Mouse (Mus musculus) heart, embryonic 12.5 days (tissue): Measurements from ENCODE around the gene Cd151. TPM values are rescaled to one million over a fixed set of nuclear protein-coding genes. Genes with fewer than 3 reads are reported as not detected.

ENCODE experiments used
- ATAC-seq: fragments of 200-750 bp; cut with Nextera tagmentation; 2 replicates; pipeline ENCODE4 v1.8.0; 2017; ENCODE audit warnings: moderate TSS enrichment, moderate library complexity; ENCODE audit not compliant: insufficient number of reproducible peaks, low FRiP score
- H3K27ac ChIP-seq: fragments of 300-500 bp; sonication (generic); 2 replicates; pipeline ENCODE4 v1.5.1; 2016; ENCODE audit warnings: mild to moderate bottlenecking, moderate library complexity; ENCODE audit not compliant: poor library complexity, severe bottlenecking
- H3K27me3 ChIP-seq: fragments of 300-500 bp; sonication (generic); replicated peaks from 2 replicates; pipeline ENCODE4 v1.6.1; 2016; ENCODE audit warnings: mild to moderate bottlenecking, moderate library complexity
- H3K36me3 ChIP-seq: fragments of 300-500 bp; sonication (generic); 2 replicates; pipeline ENCODE4 v1.6.1; 2016; ENCODE audit warnings: mild to moderate bottlenecking, moderate library complexity
- H3K4me1 ChIP-seq: fragments of 300-500 bp; sonication (generic); replicated peaks from 2 replicates; pipeline ENCODE4 v1.6.1; 2016; ENCODE audit warnings: mild to moderate bottlenecking
- H3K4me2 ChIP-seq: fragments of 300-500 bp; sonication (generic); 2 replicates; pipeline ENCODE4 v1.6.1; 2016; ENCODE audit warnings: mild to moderate bottlenecking, moderate library complexity
- H3K4me3 ChIP-seq: fragments of 300-500 bp; sonication (generic); 2 replicates; pipeline ENCODE4 v1.5.1; 2016; ENCODE audit warnings: mild to moderate bottlenecking
- H3K9ac ChIP-seq: fragments of 300-500 bp; sonication (generic); 2 replicates; pipeline ENCODE4 v1.6.1; 2016; ENCODE audit warnings: mild to moderate bottlenecking, moderate library complexity
- H3K9me3 ChIP-seq: fragments of 300-500 bp; sonication (generic); replicated peaks from 2 replicates; pipeline ENCODE4 v1.6.1; 2016; ENCODE audit warnings: mild to moderate bottlenecking, moderate library complexity
- WGBS: fragments of 180-500 bp; shearing (Covaris S2); methylation state at CpG from one replicate; pipeline ENCODE4 v1.1.7; 2016; 5-methylcytosine and 5-hydroxymethylcytosine counted together
- polyA plus RNA-seq: library from polyadenylated mRNA; unstranded; fragments of >200 nt; fragmentation: Nextera tagmentation; extraction: Ambion mirVana; gene quantifications from 2 replicates; pipeline ENCODE4 v1.2.1, GENCODE M21; 2016

Cd151 gene
- polyA plus RNA-seq, 1 experiment from 2014 or later: 30.6 TPM

DNA sequence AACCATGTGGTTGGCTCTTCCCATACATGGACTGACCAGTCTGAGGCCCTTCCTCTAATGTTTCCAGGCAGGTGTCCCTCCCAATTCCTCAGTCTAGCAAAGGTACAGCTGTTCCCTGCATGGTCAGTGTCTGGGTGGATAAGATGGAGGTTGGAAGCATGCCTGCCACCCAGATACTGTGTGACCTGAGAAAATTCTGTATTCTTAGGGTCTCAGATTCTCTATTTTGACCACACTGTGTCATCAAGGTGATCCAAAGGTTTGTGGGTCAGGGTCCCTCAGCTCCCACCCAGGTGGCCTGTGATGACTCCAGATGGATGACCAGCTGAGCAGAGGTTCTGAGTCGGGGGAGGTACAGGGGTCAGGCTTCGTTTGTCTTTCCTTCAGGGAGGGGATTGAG is 18.0 kb downstream of the Cd151 start:
- no peak for ATAC-seq
- Histone ChIP-seq H3K36me3 (0 out of 2 replicates have a peak, but pooled peaks cover 2% of the 10 kb centered on the region), H3K4me3 (no peak overlapping the region), H3K9ac (no peak overlapping the region), H3K9me3 (no peaks in the 10 kb centered on the region), H3K27ac (no peak overlapping the region), H3K4me2 (no peak overlapping the region), H3K27me3 (peaks cover 13% of the 10 kb centered on the region), H3K4me1 (peaks cover 35% of the 10 kb centered on the region)
- 79% methylated on average over 2 of the region's 2 CpGs for WGBS

DNA sequence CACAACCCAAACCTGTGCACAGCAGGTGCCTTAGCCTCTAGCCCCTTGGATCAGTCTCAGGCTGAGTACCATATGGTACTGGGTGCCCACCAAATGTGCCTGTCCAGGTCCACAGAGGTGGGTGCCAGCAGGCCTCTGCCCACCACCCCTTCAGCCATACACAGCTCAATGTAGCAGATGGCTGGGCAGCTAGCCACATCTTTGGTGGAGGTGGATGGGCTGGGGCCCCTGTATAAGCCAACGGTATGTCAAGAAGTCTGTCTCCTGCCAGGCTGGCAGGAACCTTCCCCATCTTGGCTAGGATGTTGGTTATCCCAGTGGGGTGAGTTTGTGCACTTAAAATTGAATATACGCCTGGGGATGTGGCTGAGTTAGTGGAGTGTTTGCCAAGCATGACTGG is 18.4 kb downstream of the Cd151 start:
- H3K4me1 ChIP-seq: peaks cover 31% of the 10 kb centered on the region
- H3K4me3 ChIP-seq: no peak overlapping the region
- peaks cover 5% of the 10 kb centered on the region for H3K36me3 ChIP-seq
- WGBS: 86% methylated on average over 2 of the region's 2 CpGs
- H3K4me2 ChIP-seq: no peak overlapping the region
- no peaks in the 10 kb centered on the region for H3K9me3 ChIP-seq
- no peak overlapping the region for H3K9ac ChIP-seq
- ATAC-seq: no peak
- peaks cover 13% of the 10 kb centered on the region for H3K27me3 ChIP-seq
- H3K27ac ChIP-seq: no peak overlapping the region

GRCm38 (mm10) chr7:141486239-141486638 is 19.0 kb downstream of the Cd151 start:
- WGBS: 84% methylated on average over 1 of the region's 1 CpGs
- H3K27me3 ChIP-seq: peaks cover 13% of the 10 kb centered on the region
- peaks cover 11% of the 10 kb centered on the region for H3K36me3 ChIP-seq
- no peak overlapping the region for H3K4me3 ChIP-seq
- H3K4me2 ChIP-seq: no peak overlapping the region
- H3K9ac ChIP-seq: no peak overlapping the region
- no peak for ATAC-seq
- H3K27ac ChIP-seq: no peak overlapping the region
- peaks cover 25% of the 10 kb centered on the region for H3K4me1 ChIP-seq
- no peaks in the 10 kb centered on the region for H3K9me3 ChIP-seq

DNA sequence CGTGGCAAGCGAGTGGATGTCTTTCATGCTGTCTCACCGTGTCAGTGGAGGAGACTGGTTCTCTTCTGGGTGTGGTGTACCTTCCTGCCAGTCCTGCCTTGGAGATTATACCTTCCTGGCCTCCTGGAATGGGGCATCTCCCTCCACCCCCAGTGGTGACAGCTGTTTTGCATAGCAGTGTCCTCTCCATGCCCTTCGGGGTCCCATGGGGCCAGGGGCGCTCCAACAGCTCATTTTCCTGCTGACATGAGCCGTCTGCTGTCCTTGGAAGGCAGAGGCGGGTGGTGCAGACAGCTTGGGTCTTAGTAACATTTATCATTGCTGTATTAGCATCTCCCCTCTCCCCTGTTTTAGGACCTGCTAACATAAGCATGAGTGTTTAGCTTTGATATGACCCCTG is 19.9 kb downstream of the Cd151 start:
- no peak for ATAC-seq

DNA sequence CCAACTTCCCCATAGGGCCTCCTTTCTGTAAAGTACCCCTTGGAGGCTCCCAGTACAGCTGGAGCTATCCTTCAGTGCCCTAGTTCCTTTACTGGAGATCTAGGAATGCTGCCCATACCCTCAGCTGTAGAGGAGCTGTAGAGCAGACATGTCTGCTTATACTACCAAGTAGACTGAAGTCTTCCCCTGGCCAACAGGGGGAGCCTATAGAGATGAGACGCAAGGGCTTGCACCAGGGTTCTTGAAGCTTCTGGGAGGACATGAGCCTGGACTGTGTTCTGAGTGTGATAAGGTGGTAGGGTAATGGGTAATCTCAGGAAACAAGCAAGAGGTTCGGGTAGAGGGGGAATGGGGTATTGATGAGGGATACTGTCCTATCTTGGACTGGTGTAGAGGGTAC is 24.0 kb downstream of the Cd151 start:
- Histone ChIP-seq H3K27me3 (no peaks in the 10 kb centered on the region), H3K9ac (no peak overlapping the region), H3K9me3 (no peaks in the 10 kb centered on the region), H3K4me1 (0 out of 2 replicates have a peak, but pooled peaks cover 2% of the 10 kb centered on the region), H3K27ac (no peak overlapping the region), H3K4me2 (no peak overlapping the region), H3K4me3 (no peak overlapping the region), H3K36me3 (peaks cover 53% of the 10 kb centered on the region)
- 67% methylated on average over 2 of the region's 2 CpGs for WGBS
- no peak for ATAC-seq

More for the DNA sequence above, 19.9 kb downstream of the Cd151 start:
- H3K9ac ChIP-seq: no peak overlapping the region
- H3K4me1 ChIP-seq: peaks cover 19% of the 10 kb centered on the region
- 69% methylated on average over 7 of the region's 7 CpGs for WGBS
- no peaks in the 10 kb centered on the region for H3K9me3 ChIP-seq
- H3K4me2 ChIP-seq: no peak overlapping the region
- peaks cover 13% of the 10 kb centered on the region for H3K27me3 ChIP-seq
- no peak overlapping the region for H3K4me3 ChIP-seq
- no peak overlapping the region for H3K27ac ChIP-seq
- peaks cover 20% of the 10 kb centered on the region for H3K36me3 ChIP-seq

GRCm38 (mm10) chr7:141492738-141493137 is 25.5 kb downstream of the Cd151 start:
- H3K4me1 ChIP-seq: peaks cover 11% of the 10 kb centered on the region
- no peaks in the 10 kb centered on the region for H3K27me3 ChIP-seq
- no peak overlapping the region for H3K9ac ChIP-seq
- WGBS: 87% methylated on average over 5 of the region's 5 CpGs
- no peak overlapping the region for H3K4me3 ChIP-seq
- no peak overlapping the region for H3K27ac ChIP-seq
- peaks cover 53% of the 10 kb centered on the region for H3K36me3 ChIP-seq
- H3K4me2 ChIP-seq: no peak overlapping the region
- no peak for ATAC-seq
- H3K9me3 ChIP-seq: no peaks in the 10 kb centered on the region

DNA sequence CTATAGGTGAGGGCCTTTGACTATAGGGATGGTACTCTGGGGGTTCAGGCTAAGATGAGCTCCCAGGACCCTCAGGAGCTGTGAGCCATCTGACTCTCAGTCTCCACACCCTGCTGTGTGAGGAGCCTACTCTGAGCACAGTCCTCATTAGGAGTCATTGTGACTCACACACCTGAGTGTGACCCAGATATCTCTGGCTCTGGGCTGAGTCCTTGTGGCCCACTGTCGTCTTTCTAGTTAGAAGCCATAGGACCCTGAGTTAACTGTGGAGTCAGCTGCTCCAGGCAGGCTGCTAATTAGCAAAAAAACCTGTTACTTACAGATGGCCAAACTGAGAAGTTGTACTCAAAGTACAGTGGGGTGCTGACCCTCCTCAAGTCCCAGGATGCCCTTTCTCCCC is 26.5 kb downstream of the Cd151 start:
- peaks cover 51% of the 10 kb centered on the region for H3K36me3 ChIP-seq
- H3K4me3 ChIP-seq: no peak overlapping the region
- H3K4me2 ChIP-seq: no peak overlapping the region
- no peak overlapping the region for H3K9ac ChIP-seq
- WGBS: 76% methylated on average over 1 of the region's 1 CpGs
- ATAC-seq: no peak
- no peak overlapping the region for H3K27ac ChIP-seq
- H3K27me3 ChIP-seq: no peaks in the 10 kb centered on the region
- H3K9me3 ChIP-seq: no peaks in the 10 kb centered on the region
- H3K4me1 ChIP-seq: peaks cover 14% of the 10 kb centered on the region

DNA sequence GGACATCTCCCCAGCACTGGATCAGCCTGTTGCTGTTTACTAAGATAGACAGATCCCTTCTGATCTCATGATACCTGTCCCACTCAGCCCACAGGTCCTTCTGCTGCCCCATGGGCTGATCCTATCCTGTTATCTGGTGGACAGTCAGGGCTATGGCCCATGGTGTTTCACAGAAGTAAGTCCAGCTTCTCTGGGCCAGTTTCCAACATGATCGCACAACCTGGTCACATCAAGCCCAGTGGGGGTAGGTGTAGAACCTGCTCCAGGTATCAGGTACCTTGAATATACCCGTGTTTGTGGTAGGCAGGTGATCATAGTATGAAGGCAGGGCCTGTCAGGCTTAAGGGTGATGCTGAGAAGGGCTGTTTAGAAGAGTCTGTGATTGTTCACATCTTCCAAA is 28.2 kb downstream of the Cd151 start:
- no peak overlapping the region for H3K4me3 ChIP-seq
- H3K27ac ChIP-seq: no peak overlapping the region
- no peak for ATAC-seq
- H3K9me3 ChIP-seq: no peaks in the 10 kb centered on the region
- no peak overlapping the region for H3K4me2 ChIP-seq
- peaks cover 21% of the 10 kb centered on the region for H3K4me1 ChIP-seq
- H3K36me3 ChIP-seq: peaks cover 56% of the 10 kb centered on the region
- H3K9ac ChIP-seq: no peak overlapping the region
- 88% methylated on average over 2 of the region's 2 CpGs for WGBS
- no peaks in the 10 kb centered on the region for H3K27me3 ChIP-seq

- Histone ChIP-seq H3K4me1 (peaks cover 21% of the 10 kb centered on the region), H3K9me3 (no peaks in the 10 kb centered on the region), H3K4me3 (no peak overlapping the region), H3K27me3 (no peaks in the 10 kb centered on the region), H3K9ac (no peak overlapping the region), H3K4me2 (no peak overlapping the region), H3K27ac (no peak overlapping the region), H3K36me3 (peaks cover 50% of the 10 kb centered on the region)
- WGBS: 82% methylated on average over 4 of the region's 4 CpGs
- ATAC-seq: no peak
These were observed 28.7 kb downstream of the Cd151 start for GRCm38 (mm10) chr7:141495940-141496339.

GRCm38 (mm10) chr7:141497600-141497999 is 30.4 kb downstream of the Cd151 start:
- no peak overlapping the region for H3K4me2 ChIP-seq
- peaks cover 21% of the 10 kb centered on the region for H3K4me1 ChIP-seq
- H3K4me3 ChIP-seq: no peak overlapping the region
- H3K9me3 ChIP-seq: no peaks in the 10 kb centered on the region
- no peak for ATAC-seq
- no peak overlapping the region for H3K27ac ChIP-seq
- 83% methylated on average over 3 of the region's 3 CpGs for WGBS
- no peak overlapping the region for H3K9ac ChIP-seq
- H3K27me3 ChIP-seq: no peaks in the 10 kb centered on the region
- H3K36me3 ChIP-seq: peaks cover 41% of the 10 kb centered on the region

DNA sequence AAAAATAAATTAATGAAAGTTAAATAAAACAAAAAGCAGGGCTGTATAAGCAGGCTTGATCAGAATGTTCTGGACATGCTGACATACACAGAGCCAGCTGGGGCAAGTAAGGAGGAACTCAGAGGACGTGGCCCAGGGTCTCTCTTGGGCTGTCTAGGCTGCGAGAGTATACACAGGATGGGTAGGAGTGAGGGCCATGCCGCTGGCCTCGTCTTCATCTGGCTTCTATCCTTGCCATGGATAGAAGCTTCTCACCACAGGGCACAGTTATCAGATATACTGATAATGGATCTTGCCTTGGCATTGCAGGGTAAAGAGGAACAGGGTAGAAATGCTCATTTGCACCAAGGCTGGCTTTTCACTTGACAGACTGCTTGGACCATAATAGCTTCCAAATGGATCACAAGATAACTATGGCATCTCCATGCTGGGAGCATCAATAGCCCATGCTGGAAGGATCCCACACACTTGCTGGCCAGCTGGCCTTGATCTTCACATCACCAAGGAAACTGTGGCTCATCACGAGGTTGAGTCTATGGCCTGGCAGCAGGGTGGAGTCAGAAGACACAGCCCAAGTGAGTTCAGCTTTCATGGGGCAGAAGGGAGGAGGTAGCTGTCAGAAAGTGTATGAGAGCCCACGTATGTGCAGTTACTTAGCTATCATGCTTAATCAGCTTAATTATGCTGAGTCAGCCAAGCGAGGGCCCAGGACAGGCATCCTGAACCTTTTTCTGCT is 34.8 kb downstream of the Cd151 start:
- WGBS: 86% methylated on average over 7 of the region's 7 CpGs
- ATAC-seq: no peak
- Histone ChIP-seq H3K27ac (no peak overlapping the region), H3K27me3 (no peaks in the 10 kb centered on the region), H3K9ac (no peak overlapping the region), H3K4me3 (no peak overlapping the region), H3K4me2 (no peak overlapping the region), H3K36me3 (peaks cover 24% of the 10 kb centered on the region; the same call in 1 of the 2 replicates), H3K9me3 (no peaks in the 10 kb centered on the region), H3K4me1 (peaks cover 30% of the 10 kb centered on the region)

GRCm38 (mm10) chr7:141502556-141502905 is 35.3 kb downstream of the Cd151 start:
- Histone ChIP-seq H3K9ac (no peak overlapping the region), H3K27ac (no peak overlapping the region), H3K27me3 (no peaks in the 10 kb centered on the region), H3K36me3 (peaks cover 24% of the 10 kb centered on the region; the same call in 1 of the 2 replicates), H3K4me3 (no peak overlapping the region), H3K9me3 (no peaks in the 10 kb centered on the region), H3K4me1 (peaks cover 25% of the 10 kb centered on the region), H3K4me2 (no peak overlapping the region)
- WGBS: 91% methylated on average over 5 of the region's 5 CpGs
- ATAC-seq: no peak
